Mouse (Mus musculus) neutrophil, adult 65 days (primary cell): ENCODE measurements around the gene Fbxw10. TPM values are rescaled to one million over a fixed set of nuclear protein-coding genes. Genes with fewer than 3 reads are reported as not detected.

Source experiments
- total RNA-seq: library from RNA; stranded (reverse); gene quantifications from 2 replicates; pipeline ENCODE4 v1.2.4, GENCODE M21; 2023

The Fbxw10 gene
- total RNA-seq, result 0.54 and 0.82 TPM in 2 replicates

DNA sequence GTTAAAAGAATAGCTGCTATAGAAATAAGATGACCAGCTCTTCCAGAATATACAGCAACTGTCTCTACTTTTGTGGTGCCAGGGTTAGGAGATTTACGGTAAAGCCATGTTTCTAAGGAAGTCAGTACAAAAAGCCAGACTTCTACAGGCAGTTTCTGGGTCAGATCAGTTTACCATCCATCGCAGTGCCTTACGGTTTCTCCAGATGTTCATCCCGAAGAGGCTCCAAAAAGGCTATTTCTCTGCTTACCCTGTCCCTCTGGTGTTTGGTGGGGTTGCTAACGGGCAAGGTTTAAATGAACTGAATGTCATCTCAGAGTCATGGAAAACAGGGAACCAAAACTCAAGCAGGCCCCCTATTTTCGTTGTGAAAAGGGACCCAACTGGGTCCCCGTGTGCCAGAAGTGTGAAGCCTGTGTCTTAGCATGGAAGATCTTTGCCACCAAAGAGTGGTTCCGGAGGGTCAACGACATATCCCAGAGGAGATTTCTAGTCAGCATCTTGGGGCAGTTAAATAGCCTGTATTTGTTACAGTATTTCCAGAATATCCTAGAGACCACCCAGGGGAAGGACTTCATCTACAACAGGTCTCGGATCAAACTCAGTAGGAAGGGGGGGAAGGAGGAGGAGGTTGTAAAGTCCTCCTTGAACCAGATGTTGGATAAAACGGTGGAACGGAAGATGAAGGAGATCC is at the start of gene Fbxw10:
Gene Fbxw10 (plus strand): TSS at position 109 of the 694 bp plus-strand sequence.

GRCm38 (mm10) chr11:62820059-62820541 is 26.8 kb upstream of the Fbxw10 start, which contains the start of gene Trim16:
TSS of gene Trim16 (plus strand) at chr11:62820231.

GRCm38 (mm10) chr11:62879220-62880048 is 32.6 kb downstream of the Fbxw10 start, which contains the start of gene Tvp23b:
TSS of gene Tvp23b (plus strand) at chr11:62879455.

Other genes starting within 250 kb of the Fbxw10 start
- gene Lrrc75a, start 198.5 kb upstream of the Fbxw10 start, total RNA-seq, result 2.5 and 2.7 TPM in 2 replicates
- gene Mmgt2, start 198.4 kb upstream of the Fbxw10 start, total RNA-seq, result 3.8 and 7.6 TPM in 2 replicates
- 0.54 and 0.70 TPM in 2 replicates for gene Zfp287, start 115.2 kb upstream of the Fbxw10 start, total RNA-seq
- gene Gm10428, start 94.0 kb upstream of the Fbxw10 start, total RNA-seq, result not detected in 2 replicates
- not detected in 2 replicates for gene Zfp286, start 57.6 kb upstream of the Fbxw10 start, total RNA-seq
- gene Trim16, start 26.8 kb upstream of the Fbxw10 start, total RNA-seq, result 12.9 and 16.3 TPM in 2 replicates
- 4.4 and 9.0 TPM in 2 replicates for gene Tvp23b, start 32.4 kb downstream of the Fbxw10 start, total RNA-seq
- gene Cdrt4, start 104.1 kb downstream of the Fbxw10 start, total RNA-seq, result not detected in 2 replicates
- gene Tekt3, start 214.6 kb downstream of the Fbxw10 start, total RNA-seq, result not detected in 2 replicates